Mouse (Mus musculus) midbrain, embryonic 14.5 days (tissue): Measurements from ENCODE around the gene Ptges3l. TPM values are rescaled to one million over a fixed set of nuclear protein-coding genes. Genes with fewer than 3 reads are reported as not detected.

Experiments
- ATAC-seq: fragments of 200-750 bp; cut with Nextera tagmentation; 2 replicates; pipeline ENCODE4 v1.8.0; 2017; ENCODE audit warnings: moderate number of reproducible peaks, moderate library complexity; ENCODE audit not compliant: low FRiP score, low TSS enrichment
- DNase-seq: peaks from one replicate; pipeline ENCODE4 v3.0.0-alpha.2; 2015
- H3K27ac ChIP-seq: fragments of 300-500 bp; sonication (generic); replicated peaks from 2 replicates; pipeline ENCODE4 v1.5.1; 2014; ENCODE audit warnings: mild to moderate bottlenecking, low read depth, low read length, moderate library complexity
- H3K27me3 ChIP-seq: fragments of 300-500 bp; sonication (generic); 2 replicates; pipeline ENCODE4 v1.6.1; 2014; ENCODE audit warnings: low read length, control low read depth, mixed read lengths; ENCODE audit not compliant: control insufficient read depth, insufficient read depth
- H3K36me3 ChIP-seq: fragments of 300-500 bp; sonication (generic); 2 replicates; pipeline ENCODE4 v1.6.1; 2014; ENCODE audit warnings: low read length, control low read depth; ENCODE audit not compliant: control insufficient read depth, insufficient read depth
- H3K4me1 ChIP-seq: fragments of 300-500 bp; sonication (generic); 2 replicates; pipeline ENCODE4 v1.6.1; 2014; ENCODE audit warnings: mild to moderate bottlenecking, antibody characterized with exemption, low read length, control low read depth; ENCODE audit not compliant: control insufficient read depth, insufficient read depth
- H3K4me2 ChIP-seq: fragments of 300-500 bp; sonication (generic); 2 replicates; pipeline ENCODE4 v1.6.1; 2014; ENCODE audit warnings: mild to moderate bottlenecking, low read length, moderate library complexity
- H3K4me3 ChIP-seq: fragments of 300-500 bp; sonication (generic); replicated peaks from 2 replicates; pipeline ENCODE4 v1.5.1; 2014; ENCODE audit warnings: low read depth, low read length
- H3K9ac ChIP-seq: fragments of 300-500 bp; sonication (generic); replicated peaks from 2 replicates; pipeline ENCODE4 v1.6.1; 2014; ENCODE audit warnings: mild to moderate bottlenecking, low read length, moderate library complexity
- H3K9me3 ChIP-seq: fragments of 300-500 bp; sonication (generic); 2 replicates; pipeline ENCODE4 v1.6.1; 2016; ENCODE audit warnings: low read length, control low read depth, mixed read lengths; ENCODE audit not compliant: control insufficient read depth
- WGBS: fragments of 180-500 bp; shearing (Covaris S2); extraction: QIAGEN DNeasy Blood & Tissue Kit; methylation state at CpG from one replicate; pipeline ENCODE4 v1.1.7; 2014; 5-methylcytosine and 5-hydroxymethylcytosine counted together
- polyA plus RNA-seq: library from polyadenylated mRNA; unstranded; fragments of >200 nt; fragmentation: Nextera tagmentation; extraction: Ambion mirVana; gene quantifications from 2 replicates; pipeline ENCODE4 v1.2.1, GENCODE M21; 2014

Gene Ptges3l
- polyA plus RNA-seq, 1 experiment from 2014 or later = 1.1 TPM

DNA sequence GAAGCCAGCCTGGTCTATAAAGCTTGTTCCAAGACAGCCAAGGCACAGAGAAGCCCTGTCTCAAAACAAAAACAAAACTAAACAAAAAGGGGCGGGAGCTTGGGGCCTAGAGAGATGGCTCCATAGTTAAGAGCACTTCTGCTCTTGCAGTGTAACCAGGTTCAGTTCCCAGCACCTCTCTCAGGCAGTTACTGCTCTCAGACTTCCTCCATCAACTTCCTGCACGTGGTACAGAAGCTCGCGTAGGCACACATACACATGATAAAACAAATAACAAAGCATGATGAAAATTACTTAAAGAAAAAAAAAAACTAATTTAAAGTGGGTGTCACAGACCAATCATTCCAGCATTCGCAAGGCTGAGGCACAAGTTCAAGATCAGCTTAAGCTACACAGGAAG lies 5.0 kb downstream of the Ptges3l start:
- Histone ChIP-seq H3K36me3 (no peaks in the 10 kb centered on the region), H3K4me1 (peaks cover 13% of the 10 kb centered on the region; the same call in 1 of the 2 replicates), H3K27ac (no peak overlapping the region), H3K4me2 (no peak overlapping the region), H3K4me3 (no peak overlapping the region), H3K27me3 (no peaks in the 10 kb centered on the region), H3K9ac (no peak overlapping the region), H3K9me3 (no peaks in the 10 kb centered on the region)
- ATAC-seq (no peak), DNase-seq (no peak)
- 93% methylated on average over 5 of the region's 5 CpGs for WGBS

DNA sequence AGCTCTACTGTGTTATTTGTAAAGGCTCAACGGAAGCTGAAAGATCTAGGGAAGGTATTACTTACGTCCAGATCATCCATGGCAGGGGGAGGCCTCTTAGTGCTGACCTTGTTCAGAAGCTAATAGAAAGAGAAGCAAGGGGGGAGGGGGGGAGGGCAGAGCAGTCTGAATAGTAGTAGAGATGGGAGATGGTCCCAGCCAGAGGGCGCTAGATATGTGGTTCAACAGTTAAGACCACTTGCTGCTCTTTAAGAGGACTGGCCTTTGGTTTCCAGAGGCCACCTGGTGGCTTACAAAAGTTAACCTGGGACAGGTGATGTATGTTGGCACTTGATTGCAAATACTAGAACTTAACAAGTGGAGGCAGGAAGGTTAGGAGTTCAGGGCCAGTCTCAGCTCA lies 5.5 kb downstream of the Ptges3l start:
- Histone ChIP-seq H3K4me2 (no peak overlapping the region), H3K27me3 (no peaks in the 10 kb centered on the region), H3K27ac (no peak overlapping the region), H3K4me3 (no peak overlapping the region), H3K36me3 (no peaks in the 10 kb centered on the region), H3K9me3 (no peaks in the 10 kb centered on the region), H3K4me1 (peaks cover 13% of the 10 kb centered on the region; the same call in 1 of the 2 replicates), H3K9ac (no peak overlapping the region)
- DNase-seq (peak; percentile 21), ATAC-seq (no peak)
- WGBS = 25% methylated on average over 3 of the region's 3 CpGs

DNA sequence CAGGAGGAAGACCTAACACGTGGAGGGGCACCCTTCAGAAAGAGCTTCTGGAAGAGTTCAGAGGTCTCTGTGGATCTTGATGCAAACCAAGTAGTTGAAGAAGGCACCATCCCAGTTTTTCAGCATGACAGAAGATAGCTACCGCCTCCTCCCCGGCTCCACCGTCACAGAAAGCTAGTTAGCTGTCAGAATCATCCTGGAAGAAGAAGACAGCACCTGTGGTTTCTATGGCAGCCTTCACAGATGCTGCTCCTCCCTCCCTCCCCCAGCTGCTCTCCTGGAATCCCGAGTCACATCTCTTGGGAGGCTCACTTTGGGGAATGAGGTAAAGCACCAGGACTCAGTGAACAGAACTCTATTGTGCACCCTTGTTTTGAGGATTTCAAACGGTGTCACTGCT lies 6.1 kb downstream of the Ptges3l start:
- no peaks in the 10 kb centered on the region for H3K9me3 ChIP-seq
- 42% methylated on average over 6 of the region's 6 CpGs for WGBS
- ATAC-seq (no peak), DNase-seq (no peak)
- no peaks in the 10 kb centered on the region for H3K36me3 ChIP-seq
- no peak overlapping the region for H3K4me3 ChIP-seq
- H3K27ac ChIP-seq = no peak overlapping the region
- no peak overlapping the region for H3K9ac ChIP-seq
- H3K4me1 ChIP-seq = peaks cover 7% of the 10 kb centered on the region; the same call in 1 of the 2 replicates
- H3K4me2 ChIP-seq = no peak overlapping the region
- H3K27me3 ChIP-seq = no peaks in the 10 kb centered on the region

DNA sequence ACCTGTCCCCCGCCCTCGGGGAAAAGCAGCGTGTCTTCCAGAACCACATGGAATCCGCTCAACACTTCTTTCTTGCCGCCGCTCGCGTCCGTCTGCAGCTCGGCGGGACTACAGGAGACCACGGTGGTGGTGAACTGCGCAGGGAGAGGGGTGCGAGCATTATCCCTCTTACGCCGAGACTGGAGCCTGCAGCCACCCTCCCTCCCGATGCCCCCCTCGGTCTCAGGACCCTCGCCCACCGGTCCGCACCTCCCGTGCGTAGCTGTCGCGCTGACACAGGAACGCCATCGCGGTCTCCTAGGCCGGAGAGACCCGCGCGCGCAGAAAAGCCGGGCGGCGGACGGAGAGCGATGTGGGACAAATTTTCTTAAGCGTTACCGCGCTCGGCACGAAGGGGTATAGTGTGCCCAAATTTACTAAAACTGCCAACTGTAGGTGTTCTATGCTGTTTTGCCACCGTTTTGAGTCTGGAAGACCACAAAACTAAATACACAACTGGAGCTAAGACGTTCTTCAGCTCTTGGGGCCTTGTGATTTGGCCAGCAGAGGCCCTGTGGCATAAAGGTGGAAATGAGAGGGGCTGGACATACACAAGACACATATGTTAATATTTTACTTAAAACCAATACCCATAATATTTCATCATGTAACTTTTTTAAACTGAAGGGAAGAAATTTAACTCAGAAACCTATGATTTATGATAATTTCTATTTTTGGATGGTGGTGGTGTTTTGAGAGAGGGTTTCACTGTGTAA lies 7.9 kb downstream of the Ptges3l start, which contains the start of gene Aarsd1:
Aarsd1 (minus strand) TSS at position 515 of the 755 bp plus-strand sequence.
- peak; percentile 94 for DNase-seq
- H3K4me2 ChIP-seq = peak within 1 kb of the TSS; percentile 67
- peak within 1 kb of the TSS; percentile 81 for H3K9ac ChIP-seq
- peaks cover 14% of the 10 kb centered on the region for H3K36me3 ChIP-seq
- H3K4me3 ChIP-seq = peak within 1 kb of the TSS; percentile 75
- H3K9me3 ChIP-seq = no peaks in the 10 kb centered on the region
- peak within 1 kb of the TSS; percentile 86 for H3K27ac ChIP-seq
- WGBS = under 1% methylated on average over 45 of the region's 45 CpGs
- 0 out of 2 replicates have a peak, but pooled peaks cover 6% of the 10 kb centered on the region for H3K4me1 ChIP-seq
- H3K27me3 ChIP-seq = no peaks in the 10 kb centered on the region
- ATAC-seq = peak; percentile 76; the same call in 1 of the 2 replicates

DNA sequence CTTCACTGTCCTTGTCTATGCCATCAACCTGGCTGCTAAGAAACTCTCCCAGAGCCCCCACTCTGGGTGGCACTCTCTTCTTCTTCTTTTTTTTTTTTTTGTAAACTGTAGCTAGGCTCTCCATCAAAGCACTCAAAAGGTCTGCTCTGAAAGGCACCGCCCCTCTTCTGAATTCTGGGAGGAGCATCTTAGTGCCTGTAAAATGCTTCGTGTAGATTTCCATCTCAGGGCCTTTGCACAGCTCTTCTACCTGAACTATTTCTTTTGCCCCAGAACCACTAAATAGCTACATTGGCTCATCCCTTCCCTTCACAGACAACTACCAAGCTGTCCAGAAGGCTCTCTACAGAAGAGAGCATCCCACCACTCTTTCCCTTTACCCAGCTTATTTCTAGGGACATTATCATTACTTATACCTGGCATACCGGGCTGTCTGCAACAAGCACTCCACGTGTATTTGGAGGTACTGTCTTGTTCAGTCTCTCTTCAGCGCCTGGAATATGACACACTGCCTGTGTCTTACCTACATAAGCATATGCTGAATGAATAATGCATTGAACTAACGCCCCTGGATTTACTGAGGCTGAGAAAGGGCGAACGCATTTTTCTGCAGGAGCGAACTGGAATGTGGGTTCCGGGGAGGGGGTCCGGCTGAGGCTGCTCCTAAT lies 8.6 kb downstream of the Ptges3l start:
- 3% methylated on average over 11 of the region's 11 CpGs for WGBS
- 0 out of 2 replicates have a peak, but pooled peaks cover 6% of the 10 kb centered on the region for H3K4me1 ChIP-seq
- DNase-seq = no peak
- H3K4me3 ChIP-seq = peak overlapping the region; percentile 75
- peak overlapping the region; percentile 86 for H3K27ac ChIP-seq
- peaks cover 22% of the 10 kb centered on the region for H3K36me3 ChIP-seq
- peak; percentile 34; the same call in 1 of the 2 replicates for ATAC-seq
- H3K4me2 ChIP-seq = peak overlapping the region; percentile 67
- H3K9me3 ChIP-seq = no peaks in the 10 kb centered on the region
- H3K9ac ChIP-seq = peak overlapping the region; percentile 81
- H3K27me3 ChIP-seq = no peaks in the 10 kb centered on the region

DNA sequence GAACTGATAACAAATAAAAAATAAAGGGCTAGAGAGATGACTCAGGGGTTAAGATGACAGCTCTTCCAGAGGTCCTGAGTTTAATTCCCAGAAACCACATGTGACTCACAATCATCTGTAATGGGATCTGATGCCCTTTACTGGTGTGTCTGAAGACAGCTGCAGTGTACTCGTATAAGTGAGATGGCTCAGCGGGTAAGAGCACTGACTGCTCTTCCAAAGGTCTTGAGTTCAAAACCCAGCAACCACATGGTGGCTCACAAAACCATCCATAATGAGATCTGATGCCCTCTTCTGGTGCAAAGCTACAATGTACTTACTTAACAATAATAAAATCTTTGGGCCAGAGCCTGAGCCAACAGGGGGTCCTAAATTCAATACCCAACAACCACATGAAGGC lies 9.8 kb downstream of the Ptges3l start:
- Histone ChIP-seq H3K27ac (no peak overlapping the region), H3K4me3 (no peak overlapping the region), H3K9ac (no peak overlapping the region), H3K36me3 (peaks cover 34% of the 10 kb centered on the region), H3K4me1 (0 out of 2 replicates have a peak, but pooled peaks cover 6% of the 10 kb centered on the region), H3K9me3 (no peaks in the 10 kb centered on the region), H3K4me2 (no peak overlapping the region), H3K27me3 (no peaks in the 10 kb centered on the region)
- DNase-seq (no peak), ATAC-seq (no peak)
- 88% methylated on average over 2 of the region's 2 CpGs for WGBS

DNA sequence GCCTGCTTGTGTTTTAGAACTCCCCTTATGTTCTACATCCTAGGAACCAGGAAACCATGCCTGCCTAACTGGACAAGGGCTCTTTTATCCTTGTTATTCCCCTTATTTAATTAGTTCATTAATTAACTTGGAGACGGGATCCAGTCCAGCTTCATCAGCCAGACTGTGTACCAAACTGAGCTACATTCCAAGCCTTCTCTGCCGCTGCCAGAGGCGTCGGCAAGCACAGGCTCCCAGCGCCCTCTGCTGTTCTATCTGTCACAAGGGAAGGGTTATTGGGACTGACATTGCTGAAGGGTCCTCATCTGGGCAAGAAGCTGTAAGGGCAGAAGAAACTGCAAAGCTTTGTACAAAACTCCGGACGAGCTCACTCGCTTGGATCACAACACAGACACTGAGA lies 30.0 kb downstream of the Ptges3l start:
- Histone ChIP-seq H3K27me3 (no peaks in the 10 kb centered on the region), H3K9me3 (no peaks in the 10 kb centered on the region), H3K4me2 (no peak overlapping the region), H3K36me3 (no peaks in the 10 kb centered on the region), H3K4me1 (no peaks in the 10 kb centered on the region), H3K4me3 (no peak overlapping the region), H3K27ac (no peak overlapping the region), H3K9ac (no peak overlapping the region)
- 5% methylated on average over 8 of the region's 8 CpGs for WGBS
- ATAC-seq (no peak), DNase-seq (peak; percentile 90)

DNA sequence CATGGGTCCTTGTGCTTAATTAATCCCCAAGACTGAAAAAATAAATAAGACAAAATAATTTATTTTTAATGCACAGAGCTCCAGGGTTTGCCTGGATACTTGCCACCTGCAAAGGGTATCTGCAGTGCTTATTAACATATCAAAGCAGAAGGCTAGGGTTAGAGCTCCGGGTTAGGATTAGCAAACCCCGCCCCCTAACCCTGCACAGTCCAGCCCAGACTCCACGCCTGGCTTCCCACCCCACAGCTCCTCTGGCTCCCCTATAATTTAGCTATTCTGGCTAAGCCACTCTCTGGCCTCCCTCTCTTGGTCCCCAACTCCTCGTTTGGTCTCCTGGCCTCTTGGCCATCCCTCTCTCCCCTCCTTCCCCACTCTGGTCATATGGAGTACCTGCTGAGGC lies 43.3 kb downstream of the Ptges3l start:
- no peaks in the 10 kb centered on the region for H3K4me1 ChIP-seq
- H3K27me3 ChIP-seq = no peaks in the 10 kb centered on the region
- no peak overlapping the region for H3K4me3 ChIP-seq
- H3K9me3 ChIP-seq = no peaks in the 10 kb centered on the region
- 1% methylated on average over 4 of the region's 4 CpGs for WGBS
- no peak overlapping the region for H3K4me2 ChIP-seq
- no peak overlapping the region for H3K9ac ChIP-seq
- H3K36me3 ChIP-seq = no peaks in the 10 kb centered on the region
- no peak overlapping the region for H3K27ac ChIP-seq
- DNase-seq (peak; percentile 23), ATAC-seq (no peak)
